10 mouse cellular contexts compared by ENCODE assay signal in the genomic region with DNA sequence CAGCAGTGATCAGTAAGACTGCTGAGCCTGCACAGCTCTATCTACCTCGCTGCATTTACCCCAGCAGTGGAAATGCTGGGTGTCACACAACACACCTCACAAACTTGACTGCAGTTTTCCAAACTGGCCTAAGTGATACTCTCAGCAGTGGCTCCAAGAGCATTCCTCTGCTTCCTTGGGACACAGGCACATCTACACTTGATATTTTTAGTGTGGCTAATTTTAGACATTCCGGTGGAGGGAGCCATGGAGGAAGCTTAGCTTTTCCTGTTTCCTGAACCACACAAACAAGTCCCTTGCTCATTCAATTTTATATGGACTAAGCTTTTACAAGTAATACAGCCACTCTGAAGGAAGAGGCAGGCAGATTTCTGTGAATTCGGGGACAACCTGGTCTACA. TPM values are rescaled to one million over a fixed set of nuclear protein-coding genes. Genes with fewer than 3 reads are reported as not detected.
DNase-seq lines count a peak whose midpoint lies in the region; ATAC-seq and TF ChIP-seq lines count a peak whose summit lies in the region.
"Had no signal": no experiment of that assay in that cellular context is flagged by ENCODE, and none has a peak within 500 bp of the region (broad histone marks: within the 10 kb centered on the region; RNA-seq: fewer than 3 reads in every experiment).

No protein-coding gene starts in this region.

- no peaks in the 10 kb centered on the region for H3K9me3 ChIP-seq in kidney, embryonic 15.5 days (replicated peaks)
- no peaks in the 10 kb centered on the region for H3K9me3 ChIP-seq in intestine, embryonic 15.5 days
- H3K9me3 ChIP-seq: limb, embryonic 15.5 days had no signal

- H3K27me3 ChIP-seq in heart, adult 2 months (ENCODE audit: control insufficient read depth, insufficient read depth, low read length), result no peaks in the 10 kb centered on the region
- no peaks in the 10 kb centered on the region for H3K27me3 ChIP-seq in kidney, embryonic 15.5 days
- H3K27me3 ChIP-seq in intestine, embryonic 15.5 days (replicated peaks), result no peaks in the 10 kb centered on the region
- H3K27me3 ChIP-seq: limb, embryonic 15.5 days had no signal

- H3K4me3 ChIP-seq in heart, adult 2 months, result peak overlapping the region; percentile 33
- H3K4me3 ChIP-seq in kidney, embryonic 15.5 days (replicated peaks), result no peak overlapping the region
- H3K4me3 ChIP-seq in intestine, embryonic 15.5 days (replicated peaks), result no peak overlapping the region
- H3K4me3 ChIP-seq: limb, embryonic 15.5 days had no signal

- TF ChIP-seq EP300 in heart, adult 2 months (IDR thresholded peaks at IDR 0.05; ENCODE audit: insufficient read depth, low read depth, low read length), result peak; percentile 52; the same call in 1 of the 2 replicates

- WGBS in heart, adult 2 months, result 18% methylated on average over 3 of the region's 3 CpGs
- WGBS in kidney, embryonic 15.5 days, result 76% methylated on average over 3 of the region's 3 CpGs
- 82% methylated on average over 3 of the region's 3 CpGs for WGBS in intestine, embryonic 15.5 days

- no peak overlapping the region for H3K4me2 ChIP-seq in kidney, embryonic 15.5 days
- H3K4me2 ChIP-seq in intestine, embryonic 15.5 days (replicated peaks), result no peak overlapping the region
- H3K4me2 ChIP-seq: limb, embryonic 15.5 days had no signal

- peaks cover 3% of the 10 kb centered on the region for H3K79me2 ChIP-seq in heart, adult 2 months (replicated peaks; ENCODE audit: control insufficient read depth, insufficient read depth, low read length)

- peaks cover 26% of the 10 kb centered on the region for H3K4me1 ChIP-seq in heart, adult 2 months (ENCODE audit: control insufficient read depth, insufficient read depth, low read length)
- H3K4me1 ChIP-seq in kidney, embryonic 15.5 days, result peaks cover 8% of the 10 kb centered on the region; the same call in 1 of the 2 replicates
- H3K4me1 ChIP-seq in intestine, embryonic 15.5 days (replicated peaks), result no peaks in the 10 kb centered on the region
- H3K4me1 ChIP-seq: limb, embryonic 15.5 days had no signal

- H3K36me3 ChIP-seq in heart, adult 2 months (ENCODE audit: control insufficient read depth, insufficient read depth, low read length), result peaks cover 82% of the 10 kb centered on the region
- H3K36me3 ChIP-seq in kidney, embryonic 15.5 days, result peaks cover 84% of the 10 kb centered on the region
- 0 out of 2 replicates have a peak, but pooled peaks cover 8% of the 10 kb centered on the region for H3K36me3 ChIP-seq in intestine, embryonic 15.5 days

- H3K9ac ChIP-seq in heart, adult 2 months (ENCODE audit: low read depth, low read length), result peak overlapping the region; percentile 30
- no peak overlapping the region for H3K9ac ChIP-seq in kidney, embryonic 15.5 days
- H3K9ac ChIP-seq in intestine, embryonic 15.5 days, result no peak overlapping the region
- H3K9ac ChIP-seq: limb, embryonic 15.5 days had no signal

- intact Hi-C loops in heart, adult 2 months (cut with DNase I), result loop anchor here (10.0 kb wide), 2 partner anchors 260 to 1670 kb away; partner anchors contain the start of genes Zfp658 and Zfp788

- ATAC-seq in kidney, embryonic 15.5 days (replicated peaks; ENCODE audit: low FRiP score), result 0 out of 2 replicates have a peak, but pooled peaks have one; percentile 18
- no peak for ATAC-seq in intestine, embryonic 15.5 days
- ATAC-seq: CD4-positive, CD25-positive, alpha-beta regulatory T cell, adult 4 months had no signal

- TF ChIP-seq CTCF in heart, adult 2 months (IDR thresholded peaks at IDR 0.05), result peak; percentile 46

- TF ChIP-seq POLR2A in heart, adult 2 months (IDR thresholded peaks at IDR 0.05; ENCODE audit: insufficient read depth, low read depth, low read length), result peak; percentile 47; the same call in 1 of the 2 replicates

- H3K27ac ChIP-seq in heart, adult 2 months, result peak overlapping the region; percentile 81
- peak overlapping the region; percentile 58; the same call in 1 of the 2 replicates for H3K27ac ChIP-seq in kidney, embryonic 15.5 days
- H3K27ac ChIP-seq in intestine, embryonic 15.5 days, result no peak overlapping the region
- H3K27ac ChIP-seq: limb, embryonic 15.5 days had no signal

- peak; percentile 22 for DNase-seq in kidney, adult 11 months
- no peak for DNase-seq in kidney, postnatal 4 days
- peak; percentile 41 to 52 for DNase-seq in heart, adult 2 months
- DNase-seq in lung, postnatal 25 days (ENCODE audit: low spot score), result peak; percentile 50
- no peak for DNase-seq in cerebellum, adult 11 months
- no peak for DNase-seq in layer of hippocampus, adult 11-12 months (ENCODE audit: low spot score)

RNA-seq across cellular contexts. Expression of gene Zfp715, which starts 7.9 kb away (rescaled TPM):
- total RNA-seq in heart, adult 2 months (2021), result 10 to 100 TPM; 11.5 to 15.1 TPM
- polyA plus RNA-seq in heart, adult 2 months (2012; rRNA removed), result 6.6 and 11.0 TPM in 2 replicates
- polyA plus RNA-seq in kidney, embryonic 15.5 days (2015; fragmentation: Nextera tagmentation; extraction: Ambion mirVana), result 13.1 and 14.1 TPM in 2 replicates
- polyA plus RNA-seq in intestine, embryonic 15.5 days (2015; fragmentation: Nextera tagmentation; extraction: Ambion mirVana), result 8.6 and 10.7 TPM in 2 replicates

RNA-seq across cellular contexts. Expression of gene Siglecf, which starts 45.9 kb away (rescaled TPM):
- not detected for total RNA-seq in heart, adult 2 months (2021)
- 0.14 and 0.20 TPM in 2 replicates for polyA plus RNA-seq in heart, adult 2 months (2012; rRNA removed)
- polyA plus RNA-seq in kidney, embryonic 15.5 days (2015; fragmentation: Nextera tagmentation; extraction: Ambion mirVana), result 0.10 and 0.18 TPM in 2 replicates
- polyA plus RNA-seq in intestine, embryonic 15.5 days (2015; fragmentation: Nextera tagmentation; extraction: Ambion mirVana), result 0.24 and 0.32 TPM in 2 replicates
- polyA plus RNA-seq: CD4-positive, CD25-positive, alpha-beta regulatory T cell, adult 4 months had no signal

Comparison
In these comparisons a context has a peak if more than half of its experiments do, and no peak if none do; other contexts are left out.
1. DNase-seq: peak in kidney, adult 11 months (single experiment), heart, adult 2 months (2 of 2) and lung, postnatal 25 days (single experiment); none in kidney, postnatal 4 days (0 of 2), cerebellum, adult 11 months (single experiment) and layer of hippocampus, adult 11-12 months (single experiment).